Mouse (Mus musculus): ENCODE results near the gene Lsm7. TPM values are rescaled to one million over a fixed set of nuclear protein-coding genes. Genes with fewer than 3 reads are reported as not detected.

The Lsm7 gene
- polyA plus RNA-seq, 1 experiment from 2014 or later: 344 TPM

DNA sequence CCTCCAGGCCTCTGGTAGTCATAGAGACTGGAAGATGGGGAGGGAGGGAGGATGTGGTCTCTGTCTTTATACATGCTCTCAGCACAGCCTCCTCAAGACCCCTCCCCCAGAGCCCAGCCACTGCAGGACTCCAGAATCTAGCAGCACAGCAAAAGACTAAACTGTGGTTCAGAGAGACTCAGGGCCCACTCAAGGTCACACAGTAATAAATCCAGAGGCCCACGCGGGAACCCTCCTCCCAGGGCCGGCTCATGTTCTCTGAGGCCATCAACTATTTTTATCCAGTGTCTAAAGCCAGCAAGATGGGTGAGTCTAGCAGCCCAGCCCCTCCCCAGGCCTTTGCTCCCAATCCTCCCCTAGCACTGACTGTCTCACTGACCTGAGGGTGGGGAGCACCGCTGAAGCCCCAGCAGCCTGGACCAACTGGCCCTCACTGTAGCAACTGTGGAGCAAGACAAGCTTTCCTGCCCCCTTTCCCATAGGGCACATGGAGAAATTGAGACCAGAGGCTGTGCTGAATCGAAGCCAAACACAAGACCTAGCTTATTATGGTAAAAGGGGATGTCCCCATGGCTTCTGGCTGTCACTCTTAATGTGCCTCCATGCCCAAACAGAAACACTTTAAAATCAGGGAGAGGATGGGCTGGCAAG, 42.5 kb downstream of the Lsm7 start:
- H3K4me2 ChIP-seq: no peak overlapping the region
- no peak overlapping the region for H3K9ac ChIP-seq (replicated peaks)
- no peak for ATAC-seq (ENCODE audit: insufficient number of reproducible peaks, insufficient read depth, low FRiP score, low TSS enrichment, low read depth)
- no peak overlapping the region for H3K27ac ChIP-seq
- no peak overlapping the region for H3K4me3 ChIP-seq (replicated peaks)
- no peaks in the 10 kb centered on the region for H3K36me3 ChIP-seq
- peaks cover 50% of the 10 kb centered on the region for H3K27me3 ChIP-seq
- WGBS: 55% methylated on average over 5 of the region's 5 CpGs
- H3K4me1 ChIP-seq (replicated peaks): peaks cover 25% of the 10 kb centered on the region
- no peaks in the 10 kb centered on the region for H3K9me3 ChIP-seq

DNA sequence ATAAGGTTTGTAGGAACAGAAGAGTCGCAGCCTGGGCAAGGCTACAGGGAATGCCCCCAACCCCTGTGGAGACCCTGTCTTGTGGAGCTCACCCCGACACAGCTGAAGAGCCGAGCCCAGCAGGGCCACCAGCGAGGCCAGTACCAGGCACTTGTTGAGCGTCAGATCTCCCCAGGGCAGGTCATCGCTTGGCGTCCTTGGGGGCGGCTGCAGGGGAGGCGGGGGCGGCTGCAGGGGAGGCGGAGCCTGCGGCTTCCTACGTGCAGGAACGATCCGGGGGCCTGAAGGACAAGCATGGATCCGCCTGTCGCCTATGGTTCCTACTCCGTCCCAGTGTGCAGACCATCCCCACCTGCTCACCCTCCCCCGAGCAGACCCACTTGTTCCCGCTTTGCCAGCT, 44.9 kb downstream of the Lsm7 start:
- H3K27ac ChIP-seq: no peak overlapping the region
- H3K9me3 ChIP-seq: no peaks in the 10 kb centered on the region
- H3K9ac ChIP-seq (replicated peaks): peak overlapping the region; percentile 47; the same call in 1 of the 2 replicates
- H3K36me3 ChIP-seq: peaks cover 7% of the 10 kb centered on the region
- WGBS: 2% methylated on average over 18 of the region's 20 CpGs
- peak overlapping the region; percentile 28 for H3K4me2 ChIP-seq
- ATAC-seq (ENCODE audit: insufficient number of reproducible peaks, insufficient read depth, low FRiP score, low TSS enrichment, low read depth): no peak
- H3K4me3 ChIP-seq (replicated peaks): peak overlapping the region; percentile 17; the same call in 1 of the 2 replicates
- peaks cover 43% of the 10 kb centered on the region for H3K4me1 ChIP-seq (replicated peaks)
- peaks cover 65% of the 10 kb centered on the region for H3K27me3 ChIP-seq

DNA sequence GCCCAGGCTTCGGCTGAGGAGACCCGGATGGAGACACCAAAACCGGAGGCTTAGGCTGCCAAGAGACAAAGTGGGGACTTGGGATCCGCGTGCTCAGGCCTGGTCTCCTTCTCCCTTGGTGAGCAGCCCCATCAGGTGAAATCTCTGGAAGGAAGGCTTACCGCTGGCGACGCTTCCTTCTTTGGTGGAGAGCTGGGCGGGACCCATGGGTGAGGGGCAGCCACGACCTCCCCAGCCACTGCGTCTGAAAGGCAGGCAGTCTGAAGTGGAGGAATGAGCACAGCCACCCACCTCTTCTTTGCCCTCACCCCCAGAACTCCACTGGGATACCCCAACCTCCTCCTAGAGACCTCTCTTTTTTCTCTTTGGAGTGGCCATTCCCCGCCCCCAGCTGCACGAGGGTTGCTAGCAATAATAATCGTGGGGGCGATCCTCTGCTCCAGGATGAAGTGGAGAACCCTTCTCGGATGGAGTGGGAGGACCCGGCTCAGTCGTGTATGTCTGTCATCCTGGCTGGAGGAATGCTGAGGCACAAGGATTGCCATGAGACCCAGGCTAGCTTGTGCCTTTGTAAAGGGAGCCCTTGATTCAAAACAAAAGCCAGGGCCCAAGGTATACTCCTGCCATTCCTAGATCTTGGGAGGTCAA, 45.9 kb downstream of the Lsm7 start:
- Histone ChIP-seq H3K4me3 (replicated peaks) (peak overlapping the region; percentile 24), H3K36me3 (peaks cover 17% of the 10 kb centered on the region), H3K27ac (no peak overlapping the region), H3K4me1 (replicated peaks) (peaks cover 43% of the 10 kb centered on the region), H3K27me3 (peaks cover 65% of the 10 kb centered on the region), H3K9me3 (no peaks in the 10 kb centered on the region), H3K9ac (replicated peaks) (peak overlapping the region; percentile 24; the same call in 1 of the 2 replicates), H3K4me2 (peak overlapping the region; percentile 97)
- 8% methylated on average over 18 of the region's 18 CpGs for WGBS
- no peak for ATAC-seq (ENCODE audit: insufficient number of reproducible peaks, insufficient read depth, low FRiP score, low TSS enrichment, low read depth)

DNA sequence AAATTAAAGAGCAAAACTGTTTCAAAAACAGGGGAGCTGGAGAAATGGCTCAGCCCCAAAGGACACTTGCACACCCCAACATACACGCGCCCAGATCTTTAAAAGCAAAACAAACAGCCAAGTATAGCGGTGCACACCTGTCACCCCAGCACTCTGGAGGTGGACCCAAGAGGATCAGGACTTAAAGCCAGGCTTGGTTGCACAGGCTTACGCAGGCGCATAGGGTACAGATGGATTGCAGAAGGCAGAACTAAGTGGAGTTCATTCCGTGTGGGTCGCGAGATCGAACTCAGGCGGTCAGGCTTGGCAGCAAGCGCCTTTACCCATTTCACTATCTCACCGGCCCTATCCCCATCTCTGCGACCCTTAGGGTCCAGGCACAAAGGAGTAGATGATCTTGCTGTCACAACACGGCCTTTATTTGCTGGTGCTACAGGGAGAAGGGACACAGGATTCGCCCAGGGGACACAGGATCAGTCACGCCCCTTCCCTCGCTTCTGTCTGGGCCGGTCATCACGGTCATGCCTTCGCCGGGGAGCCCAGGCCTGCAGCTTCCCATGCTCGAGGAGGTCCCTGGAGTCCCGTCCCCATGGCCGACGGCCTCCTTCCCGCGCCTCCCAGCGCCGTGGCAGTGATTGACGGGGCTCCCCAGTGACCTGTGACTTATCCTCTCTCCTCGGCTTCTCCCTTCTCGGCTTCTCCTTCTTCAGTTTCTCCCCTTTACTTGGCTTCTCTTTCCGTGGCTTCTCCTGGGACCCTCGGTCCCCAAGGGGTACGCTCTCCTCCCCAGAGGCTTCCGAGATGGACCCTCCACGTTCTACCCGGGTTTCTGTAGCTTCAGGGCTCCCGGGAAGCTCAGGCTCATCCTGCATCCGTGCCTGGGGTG, 46.7 kb downstream of the Lsm7 start:
- Histone ChIP-seq H3K4me3 (replicated peaks) (peak overlapping the region; percentile 24), H3K9ac (replicated peaks) (peak overlapping the region; percentile 24; the same call in 1 of the 2 replicates), H3K36me3 (peaks cover 24% of the 10 kb centered on the region), H3K27ac (no peak overlapping the region), H3K27me3 (peaks cover 65% of the 10 kb centered on the region), H3K4me1 (replicated peaks) (peaks cover 43% of the 10 kb centered on the region), H3K4me2 (peak overlapping the region; percentile 97), H3K9me3 (no peaks in the 10 kb centered on the region)
- WGBS: 19% methylated on average over 40 of the region's 40 CpGs
- no peak for ATAC-seq (ENCODE audit: insufficient number of reproducible peaks, insufficient read depth, low FRiP score, low TSS enrichment, low read depth)

DNA sequence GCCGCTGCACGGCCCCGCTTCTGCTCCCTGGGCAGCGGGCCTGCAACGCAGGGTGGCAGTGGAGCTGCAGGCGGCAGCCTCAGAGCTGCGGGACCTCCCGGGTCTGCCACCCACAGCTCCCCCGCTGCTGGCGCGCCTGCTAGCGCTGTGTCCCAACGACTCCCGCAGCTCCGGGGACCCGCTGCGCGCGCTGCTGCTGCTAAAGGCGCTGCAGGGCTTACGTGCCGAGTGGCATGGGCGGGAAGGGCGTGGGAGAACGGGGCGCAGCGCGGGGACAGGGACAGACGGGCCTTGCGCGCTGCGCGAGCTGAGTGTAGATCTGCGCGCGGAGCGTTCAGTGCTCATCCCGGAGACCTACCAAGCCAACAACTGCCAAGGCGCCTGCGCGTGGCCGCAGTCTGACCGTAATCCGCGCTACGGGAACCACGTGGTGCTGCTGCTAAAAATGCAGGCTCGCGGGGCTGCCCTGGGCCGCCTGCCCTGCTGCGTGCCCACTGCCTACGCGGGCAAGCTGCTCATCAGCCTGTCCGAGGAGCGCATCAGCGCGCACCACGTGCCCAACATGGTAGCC, 47.9 kb downstream of the Lsm7 start:
- Histone ChIP-seq H3K4me3 (replicated peaks) (peak overlapping the region; percentile 52), H3K36me3 (peaks cover 36% of the 10 kb centered on the region), H3K4me2 (peak overlapping the region; percentile 97), H3K4me1 (replicated peaks) (peaks cover 43% of the 10 kb centered on the region), H3K9ac (replicated peaks) (peak overlapping the region; percentile 69), H3K27me3 (peaks cover 59% of the 10 kb centered on the region), H3K27ac (peak overlapping the region; percentile 66), H3K9me3 (no peaks in the 10 kb centered on the region)
- WGBS: under 1% methylated on average over 58 of the region's 58 CpGs
- peak; percentile 48; the same call in 1 of the 2 replicates for ATAC-seq (ENCODE audit: insufficient number of reproducible peaks, insufficient read depth, low FRiP score, low TSS enrichment, low read depth)

DNA sequence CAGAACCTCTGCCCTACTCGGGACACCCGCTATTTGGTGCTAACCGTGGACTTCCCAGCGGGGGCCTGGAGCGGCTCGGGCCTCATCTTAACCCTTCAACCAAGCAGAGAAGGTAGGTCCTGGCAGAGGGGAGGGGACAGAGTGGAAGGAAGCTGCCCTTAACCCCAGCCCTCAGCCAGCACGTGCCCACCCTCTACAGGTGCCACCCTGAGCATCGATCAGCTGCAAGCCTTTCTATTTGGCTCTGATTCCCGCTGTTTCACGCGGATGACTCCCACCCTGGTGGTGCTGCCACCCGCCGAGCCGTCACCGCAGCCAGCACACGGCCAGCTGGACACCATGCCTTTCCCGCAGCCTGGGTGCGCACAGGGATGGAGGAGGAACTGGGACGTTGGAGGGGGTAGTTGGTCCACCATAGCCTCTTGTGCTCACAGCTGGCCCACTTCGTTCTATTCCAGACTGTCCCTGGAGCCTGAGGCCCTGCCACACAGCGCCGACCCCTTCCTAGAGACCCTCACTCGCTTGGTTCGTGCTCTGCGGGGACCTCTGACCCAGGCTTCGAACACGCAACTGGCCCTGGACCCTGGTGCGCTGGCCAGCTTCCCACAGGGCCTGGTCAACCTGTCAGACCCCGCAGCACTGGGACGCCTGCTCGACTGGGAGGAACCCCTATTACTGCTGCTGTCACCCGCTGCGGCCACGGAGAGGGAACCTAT, 48.5 kb downstream of the Lsm7 start:
- Histone ChIP-seq H3K27me3 (peaks cover 55% of the 10 kb centered on the region), H3K36me3 (peaks cover 43% of the 10 kb centered on the region), H3K4me1 (replicated peaks) (peaks cover 43% of the 10 kb centered on the region), H3K9ac (replicated peaks) (peak overlapping the region; percentile 69), H3K4me2 (peak overlapping the region; percentile 97), H3K27ac (peak overlapping the region; percentile 66), H3K9me3 (no peaks in the 10 kb centered on the region), H3K4me3 (replicated peaks) (peak overlapping the region; percentile 52)
- 40% methylated on average over 34 of the region's 34 CpGs for WGBS
- no peak for ATAC-seq (ENCODE audit: insufficient number of reproducible peaks, insufficient read depth, low FRiP score, low TSS enrichment, low read depth)

DNA sequence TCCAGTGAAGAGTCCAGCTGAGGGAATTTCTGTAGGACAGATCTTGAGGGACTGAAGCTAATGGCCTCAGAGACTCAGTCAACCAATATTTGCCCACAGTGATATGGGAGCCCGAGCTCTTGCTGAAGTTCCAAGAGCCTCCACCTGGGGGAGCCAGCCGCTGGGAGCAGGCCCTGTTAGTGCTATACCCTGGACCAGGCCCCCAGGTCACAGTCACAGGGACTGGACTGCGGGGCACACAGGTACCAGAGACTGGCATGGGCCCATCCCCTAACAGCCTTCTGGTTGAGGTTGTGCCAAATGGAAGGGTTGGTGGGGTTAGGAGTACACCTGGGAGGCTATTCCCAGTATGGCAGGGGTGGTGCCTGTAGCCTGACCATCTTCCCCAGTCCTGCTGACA, 49.1 kb downstream of the Lsm7 start:
- Histone ChIP-seq H3K27me3 (peaks cover 49% of the 10 kb centered on the region), H3K4me3 (replicated peaks) (peak overlapping the region; percentile 3; the same call in 1 of the 2 replicates), H3K9ac (replicated peaks) (no peak overlapping the region), H3K4me2 (peak overlapping the region; percentile 97; the same call in 1 of the 2 replicates), H3K9me3 (no peaks in the 10 kb centered on the region), H3K4me1 (replicated peaks) (peaks cover 43% of the 10 kb centered on the region), H3K27ac (no peak overlapping the region), H3K36me3 (peaks cover 49% of the 10 kb centered on the region)
- WGBS: 16% methylated on average over 3 of the region's 3 CpGs
- peak; percentile 0; the same call in 1 of the 2 replicates for ATAC-seq (ENCODE audit: insufficient number of reproducible peaks, insufficient read depth, low FRiP score, low TSS enrichment, low read depth)

DNA sequence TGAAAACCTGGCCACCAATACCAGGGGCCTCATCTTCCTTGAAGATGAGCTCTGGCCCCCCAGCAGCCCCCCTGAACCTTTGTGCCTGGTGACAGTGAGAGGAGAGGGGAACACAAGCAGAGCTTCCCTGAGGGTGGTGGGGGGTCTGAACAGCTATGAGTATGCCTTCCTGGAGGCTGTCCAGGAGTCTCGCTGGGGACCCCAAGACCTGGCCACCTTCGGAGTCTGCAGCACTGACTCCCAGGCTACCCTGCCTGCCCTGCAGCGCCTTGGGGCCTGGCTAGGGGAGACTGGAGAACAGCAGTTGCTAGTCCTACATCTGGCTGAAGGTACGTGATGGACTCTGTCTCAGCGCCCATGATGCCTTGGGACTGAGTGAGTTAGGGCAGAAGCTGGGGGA, 49.7 kb downstream of the Lsm7 start:
- 79% methylated on average over 5 of the region's 5 CpGs for WGBS
- H3K36me3 ChIP-seq: peaks cover 55% of the 10 kb centered on the region
- no peaks in the 10 kb centered on the region for H3K9me3 ChIP-seq
- H3K27ac ChIP-seq: no peak overlapping the region
- no peak overlapping the region for H3K9ac ChIP-seq (replicated peaks)
- peaks cover 44% of the 10 kb centered on the region for H3K4me1 ChIP-seq (replicated peaks)
- peaks cover 43% of the 10 kb centered on the region for H3K27me3 ChIP-seq
- H3K4me3 ChIP-seq (replicated peaks): no peak overlapping the region
- no peak for ATAC-seq (ENCODE audit: insufficient number of reproducible peaks, insufficient read depth, low FRiP score, low TSS enrichment, low read depth)
- no peak overlapping the region for H3K4me2 ChIP-seq

DNA sequence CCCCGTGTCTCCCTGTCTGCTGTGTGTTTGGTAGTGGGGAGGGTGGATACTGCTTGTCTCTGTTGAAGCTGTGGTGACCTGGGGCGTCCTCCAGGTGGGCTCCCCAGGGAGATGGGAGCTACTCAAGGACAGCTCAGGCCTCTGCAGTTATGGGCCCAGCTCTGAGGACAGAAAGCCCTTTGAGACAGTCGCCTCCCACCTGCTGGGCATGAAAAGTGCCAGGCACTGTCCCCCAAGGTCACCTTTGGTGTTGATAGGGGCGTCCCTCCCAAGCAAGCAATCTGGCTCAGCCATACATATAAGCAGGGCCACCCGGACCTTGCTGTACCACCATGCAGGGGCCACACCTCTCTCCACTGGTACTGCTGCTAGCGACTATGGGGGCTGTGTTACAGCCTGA, 50.1 kb downstream of the Lsm7 start, which contains the start of gene Amh:
Amh (plus strand) TSS at position 328 of the 400 bp plus-strand sequence.
- no peak within 1 kb of the TSS; the same call in 1 of the 2 replicates for H3K9ac ChIP-seq (replicated peaks)
- peaks cover 39% of the 10 kb centered on the region for H3K27me3 ChIP-seq
- H3K27ac ChIP-seq: no peak within 1 kb of the TSS
- no peaks in the 10 kb centered on the region for H3K9me3 ChIP-seq
- H3K36me3 ChIP-seq: peaks cover 59% of the 10 kb centered on the region
- 59% methylated on average over 6 of the region's 6 CpGs for WGBS
- H3K4me3 ChIP-seq (replicated peaks): peak within 1 kb of the TSS; percentile 3; the same call in 1 of the 2 replicates
- no peak for ATAC-seq (ENCODE audit: insufficient number of reproducible peaks, insufficient read depth, low FRiP score, low TSS enrichment, low read depth)
- H3K4me2 ChIP-seq: peak within 1 kb of the TSS; percentile 97; the same call in 1 of the 2 replicates
- peaks cover 44% of the 10 kb centered on the region for H3K4me1 ChIP-seq (replicated peaks)

DNA sequence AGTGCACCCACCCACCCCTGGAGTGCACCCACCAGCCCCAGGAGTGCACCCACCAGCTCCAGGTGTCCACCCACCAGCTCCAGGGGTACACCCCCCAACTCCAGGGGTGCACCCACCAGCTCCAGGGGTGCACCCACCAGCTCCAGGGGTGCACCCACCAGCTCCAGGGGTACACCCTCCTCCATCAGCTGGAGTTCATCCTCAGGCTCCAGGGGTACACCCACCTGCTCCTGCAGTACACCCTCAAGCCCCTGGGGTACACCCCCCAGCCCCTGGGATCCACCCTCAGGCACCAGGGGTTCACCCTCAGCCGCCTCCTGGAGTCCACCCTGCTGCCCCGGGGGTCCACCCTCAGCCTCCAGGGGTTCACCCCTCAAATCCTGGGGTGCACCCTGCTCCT, 50.7 kb downstream of the Lsm7 start:
- Histone ChIP-seq H3K4me1 (replicated peaks) (peaks cover 50% of the 10 kb centered on the region), H3K27ac (no peak overlapping the region), H3K9me3 (no peaks in the 10 kb centered on the region), H3K27me3 (peaks cover 34% of the 10 kb centered on the region), H3K4me2 (no peak overlapping the region), H3K4me3 (replicated peaks) (no peak overlapping the region), H3K9ac (replicated peaks) (no peak overlapping the region), H3K36me3 (peaks cover 59% of the 10 kb centered on the region)
- no peak for ATAC-seq (ENCODE audit: insufficient number of reproducible peaks, insufficient read depth, low FRiP score, low TSS enrichment, low read depth)
- 92% methylated on average over 2 of the region's 2 CpGs for WGBS
